Mouse (Mus musculus) MEL (cell line): ENCODE results near the gene Cercam. TPM values are rescaled to one million over a fixed set of nuclear protein-coding genes. Genes with fewer than 3 reads are reported as not detected.

ENCODE experiments used
- DNase-seq: peaks from one replicate; pipeline ENCODE4 v3.0.0; 2011; ENCODE audit warnings: low read depth, low spot score
- H3K27ac ChIP-seq: 2 replicates; pipeline ENCODE4 v1.5.1; 2012; ENCODE audit warnings: low read depth, mild to moderate bottlenecking, control low read depth, low read length, moderate library complexity; ENCODE audit not compliant: control insufficient read depth
- H3K27me3 ChIP-seq, 2 experiments: fragments of 150-350 bp in 1 of 2; sonication (generic) in 1 of 2; 2 replicates each; pipeline ENCODE4 v1.6.1; 2012; ENCODE audit warnings: low read length in 2 of 2, mild to moderate bottlenecking in 2 of 2, improper control_type of control experiment in 1 of 2, moderate library complexity in 1 of 2; ENCODE audit not compliant: insufficient read depth in 2 of 2, control insufficient read depth in 1 of 2
- H3K36me3 ChIP-seq, 2 experiments: 2 replicates each; pipeline ENCODE4 v1.6.1; 2012 to 2014; ENCODE audit warnings: low read length in 2 of 2, improper control_type of control experiment in 1 of 2, inconsistent platforms in 1 of 2, mild to moderate bottlenecking in 1 of 2; ENCODE audit not compliant: insufficient read depth in 2 of 2, control insufficient read depth in 1 of 2
- H3K4me1 ChIP-seq, 2 experiments: fragments of 150-350 bp in 1 of 2; sonication (generic) in 1 of 2; 2 replicates each; pipeline ENCODE4 v1.6.1; 2012; ENCODE audit warnings: low read length in 2 of 2, improper control_type of control experiment in 1 of 2, mild to moderate bottlenecking in 1 of 2; ENCODE audit not compliant: insufficient read depth in 2 of 2, control insufficient read depth in 1 of 2
- H3K4me3 ChIP-seq, 2 experiments: fragments of 150-350 bp in 1 of 2; sonication (generic) in 1 of 2; 2 replicates each; pipeline ENCODE4 v1.5.1; 2012; ENCODE audit warnings: low read depth in 2 of 2, low read length in 2 of 2, mild to moderate bottlenecking in 2 of 2, moderate library complexity in 2 of 2, control low read depth in 1 of 2, improper control_type of control experiment in 1 of 2; ENCODE audit not compliant: control insufficient read depth in 1 of 2, insufficient read depth in 1 of 2
- H3K79me2 ChIP-seq: 2 replicates; pipeline ENCODE4 v1.6.1; 2012; ENCODE audit warnings: mild to moderate bottlenecking, low read length, moderate library complexity; ENCODE audit not compliant: control insufficient read depth, poor library complexity, insufficient read depth
- H3K9ac ChIP-seq: 2 replicates; pipeline ENCODE4 v1.6.1; 2012; ENCODE audit warnings: low read depth, mild to moderate bottlenecking, control low read depth, low read length, moderate library complexity; ENCODE audit not compliant: control insufficient read depth, poor library complexity, severe bottlenecking
- H3K9me3 ChIP-seq: fragments of 150-350 bp; sonication (generic); replicated peaks from 2 replicates; pipeline ENCODE4 v1.6.1; 2012; ENCODE audit warnings: mild to moderate bottlenecking, low read length, improper control_type of control experiment, moderate library complexity; ENCODE audit not compliant: insufficient read depth
- CHD1 ChIP-seq: IDR thresholded peaks from 2 replicates; pipeline ENCODE4 v1.6.1; 2012; ENCODE audit warnings: low read depth, mild to moderate bottlenecking, inconsistent platforms, low read length, improper control_type of control experiment
- CHD2 ChIP-seq: IDR thresholded peaks from 2 replicates; pipeline ENCODE4 v1.6.1; 2011; ENCODE audit warnings: low read length, improper control_type of control experiment
- CTCF ChIP-seq, 3 experiments: IDR thresholded peaks in 2 of 3; conservative IDR thresholded peaks in 1 of 3; 2 replicates each; pipeline ENCODE4 v1.5.1; 2011 to 2012; ENCODE audit warnings: low read length in 3 of 3, low read depth in 2 of 3, mild to moderate bottlenecking in 2 of 3, improper control_type of control experiment in 1 of 3, inconsistent platforms in 1 of 3, mixed read lengths in 1 of 3, moderate library complexity in 1 of 3; ENCODE audit not compliant: control insufficient read depth in 1 of 3, insufficient read depth in 1 of 3, poor library complexity in 1 of 3, severe bottlenecking in 1 of 3
- ELF1 ChIP-seq: IDR thresholded peaks from 2 replicates; pipeline ENCODE4 v1.6.1; 2014; ENCODE audit warnings: low read depth, mild to moderate bottlenecking, inconsistent platforms, low read length, improper control_type of control experiment, moderate library complexity
- EP300 ChIP-seq, 2 experiments: IDR thresholded peaks; 2 replicates each; pipeline ENCODE4 v1.6.1; 2011; ENCODE audit warnings: improper control_type of control experiment in 2 of 2, low read length in 2 of 2, low read depth in 1 of 2, mild to moderate bottlenecking in 1 of 2
- ETS1 ChIP-seq: IDR thresholded peaks from 2 replicates; pipeline ENCODE4 v1.6.1; 2012; ENCODE audit warnings: low read depth, mild to moderate bottlenecking, inconsistent platforms, low read length, improper control_type of control experiment, moderate library complexity
- GABPA ChIP-seq: IDR thresholded peaks from 2 replicates; pipeline ENCODE4 v1.6.1; 2012; ENCODE audit warnings: low read depth, mild to moderate bottlenecking, inconsistent platforms, low read length, improper control_type of control experiment, moderate library complexity
- HCFC1 ChIP-seq: IDR thresholded peaks from 2 replicates; pipeline ENCODE4 v1.6.1; 2012; ENCODE audit warnings: low read depth, mild to moderate bottlenecking, inconsistent platforms, low read length, improper control_type of control experiment, moderate library complexity
- MAFK ChIP-seq: IDR thresholded peaks from 2 replicates; pipeline ENCODE4 v1.6.1; 2011; ENCODE audit warnings: low read depth, mild to moderate bottlenecking, low read length, improper control_type of control experiment, borderline replicate concordance
- MAX ChIP-seq: IDR thresholded peaks from 2 replicates; pipeline ENCODE4 v1.6.1; 2011; ENCODE audit warnings: low read length, improper control_type of control experiment
- MXI1 ChIP-seq: IDR thresholded peaks from 2 replicates; pipeline ENCODE4 v1.6.1; 2011; ENCODE audit warnings: mild to moderate bottlenecking, low read depth, low read length, improper control_type of control experiment
- NELFE ChIP-seq: IDR thresholded peaks from 2 replicates; pipeline ENCODE4 v1.6.1; 2011; ENCODE audit warnings: low read depth, low read length, improper control_type of control experiment
- POLR2A ChIP-seq, 2 experiments: IDR thresholded peaks; 2 replicates each; pipeline ENCODE4 v1.6.1; 2011 to 2012; ENCODE audit warnings: low read length in 2 of 2, mild to moderate bottlenecking in 2 of 2, control low read depth in 1 of 2, improper control_type of control experiment in 1 of 2, low read depth in 1 of 2, moderate library complexity in 1 of 2; ENCODE audit not compliant: control insufficient read depth in 1 of 2, insufficient read depth in 1 of 2, poor library complexity in 1 of 2
- RAD21 ChIP-seq: IDR thresholded peaks from 2 replicates; pipeline ENCODE4 v1.6.1; 2011; ENCODE audit warnings: mild to moderate bottlenecking, low read depth, low read length, improper control_type of control experiment
- RCOR1 ChIP-seq: IDR thresholded peaks from 2 replicates; pipeline ENCODE4 v1.6.1; 2012; ENCODE audit warnings: low read depth, mild to moderate bottlenecking, inconsistent platforms, low read length, improper control_type of control experiment
- SMC3 ChIP-seq: IDR thresholded peaks from 2 replicates; pipeline ENCODE4 v1.6.1; 2011; ENCODE audit warnings: low read depth, low read length, improper control_type of control experiment
- TAL1 ChIP-seq: IDR thresholded peaks from 2 replicates; pipeline ENCODE4 v1.6.1; 2012; ENCODE audit warnings: mild to moderate bottlenecking, inconsistent platforms, low read length, moderate library complexity, mixed read lengths
- UBTF ChIP-seq: IDR thresholded peaks from 2 replicates; pipeline ENCODE4 v1.6.1; 2012; ENCODE audit warnings: low read depth, mild to moderate bottlenecking, inconsistent platforms, low read length, improper control_type of control experiment, moderate library complexity, borderline replicate concordance; ENCODE audit not compliant: insufficient read depth
- USF1 ChIP-seq: IDR thresholded peaks from 2 replicates; pipeline ENCODE4 v1.6.1; 2014; ENCODE audit warnings: low read depth, mild to moderate bottlenecking, inconsistent platforms, low read length, improper control_type of control experiment, moderate library complexity
- USF2 ChIP-seq, 2 experiments: IDR thresholded peaks; 2 replicates each; pipeline ENCODE4 v1.6.1; 2011 to 2012; ENCODE audit warnings: improper control_type of control experiment in 2 of 2, low read length in 2 of 2, borderline replicate concordance in 1 of 2, inconsistent platforms in 1 of 2, low read depth in 1 of 2, mild to moderate bottlenecking in 1 of 2; ENCODE audit not compliant: insufficient read depth in 1 of 2
- polyA plus RNA-seq, 2 experiments: library from polyadenylated mRNA; stranded (reverse) in 1 of 2; unstranded in 1 of 2; fragments of >175 nt in 1 of 2; fragments of >200 nt in 1 of 2; gene quantifications; 2 replicates each; pipeline versions ENCODE4 v1.2.1 to v1.2.4; 2012; ENCODE audit warnings: low replicate concordance in 2 of 2, low read depth in 1 of 2; ENCODE audit not compliant: insufficient read length in 2 of 2, insufficient read depth in 1 of 2, missing spikeins in 1 of 2
- total RNA-seq: library from RNA; depleted of rRNA; stranded (reverse); fragments of 300-350 nt; gene quantifications from 2 replicates; pipeline ENCODE4 v1.2.3, GENCODE M21; 2012

The Cercam gene
- total and polyA plus RNA-seq, 3 experiments = 8.8 to 23.4 TPM; not detected in 1

- Histone ChIP-seq H3K27ac (no peak overlapping the region), H3K79me2 (no peaks in the 10 kb centered on the region), H3K4me1 (no peaks in the 10 kb centered on the region), H3K27me3 (no peaks in the 10 kb centered on the region), H3K36me3 (peaks cover 0 to 9% of the 10 kb centered on the region in 2 experiments; a peak in 2 of 4 replicates), H3K4me3 (no peak overlapping the region), H3K9ac (no peak overlapping the region), H3K9me3 (no peaks in the 10 kb centered on the region)
- peak; percentile 54 for DNase-seq
- TF ChIP-seq CTCF (IDR thresholded peaks at IDR 0.05 in 2 of 3, conservative IDR thresholded peaks at IDR 0.05 in 1 of 3; ENCODE audit: control insufficient read depth in 1 of 3, insufficient read depth in 1 of 3, low read depth in 2 of 3, low read length in 3 of 3, poor library complexity in 1 of 3, severe bottlenecking in 1 of 3) = peak; percentile 51 to 69 (median 63)
- TF ChIP-seq RAD21 = peak; percentile 51
- peak; percentile 42 for TF ChIP-seq SMC3
- no peak for TF ChIP-seq UBTF
Measured at GRCm38 (mm10) chr2:29910042-29910441, 41.1 kb downstream of the Cercam start.

GRCm38 (mm10) chr2:29917621-29918020 is 48.7 kb downstream of the Cercam start:
- H3K27ac ChIP-seq = no peak overlapping the region
- H3K27me3 ChIP-seq = no peaks in the 10 kb centered on the region
- DNase-seq = no peak
- H3K36me3 ChIP-seq = peaks cover 0 to 14% of the 10 kb centered on the region in 2 experiments; a peak in 2 of 4 replicates
- H3K9ac ChIP-seq = no peak overlapping the region
- TF ChIP-seq USF2 (IDR thresholded peaks at IDR 0.05; ENCODE audit: borderline replicate concordance in 1 of 2, insufficient read depth in 1 of 2, low read depth in 1 of 2, low read length in 2 of 2) (no peak), CHD1 (no peak), MAFK (no peak), RCOR1 (no peak), CHD2 (no peak), ELF1 (no peak), EP300 (IDR thresholded peaks at IDR 0.05; ENCODE audit: low read depth in 1 of 2, low read length in 2 of 2) (no peak), POLR2A (IDR thresholded peaks at IDR 0.05; ENCODE audit: control insufficient read depth in 1 of 2, insufficient read depth in 1 of 2, low read depth in 1 of 2, low read length in 2 of 2, poor library complexity in 1 of 2) (no peak), HCFC1 (no peak), NELFE (no peak), MAX (no peak), USF1 (no peak), ETS1 (no peak), GABPA (no peak), TAL1 (no peak), MXI1 (no peak), SMC3 (no peak)
- TF ChIP-seq, all 39 proteins: peak for 0
- Histone ChIP-seq H3K79me2 (no peaks in the 10 kb centered on the region), H3K4me1 (no peaks in the 10 kb centered on the region), H3K9me3 (no peaks in the 10 kb centered on the region), H3K4me3 (no peak overlapping the region)
